Mouse (Mus musculus) right cerebral cortex, postnatal 36 days (tissue): ENCODE data around the gene Insc.
A peak's percentile ranks its signal among the peaks of the same experiment; 100 is the strongest.

Source experiments
- DNase-seq, 2 experiments: peaks; one replicate each; pipeline ENCODE4 v3.0.0; 2022; ENCODE audit warnings: low spot score in 2 of 2, mixed read lengths in 1 of 2

Gene Insc

GRCm38 (mm10) chr7:114827360-114827759 lies 83.9 kb downstream of the Insc start:
- no peak for DNase-seq

DNA sequence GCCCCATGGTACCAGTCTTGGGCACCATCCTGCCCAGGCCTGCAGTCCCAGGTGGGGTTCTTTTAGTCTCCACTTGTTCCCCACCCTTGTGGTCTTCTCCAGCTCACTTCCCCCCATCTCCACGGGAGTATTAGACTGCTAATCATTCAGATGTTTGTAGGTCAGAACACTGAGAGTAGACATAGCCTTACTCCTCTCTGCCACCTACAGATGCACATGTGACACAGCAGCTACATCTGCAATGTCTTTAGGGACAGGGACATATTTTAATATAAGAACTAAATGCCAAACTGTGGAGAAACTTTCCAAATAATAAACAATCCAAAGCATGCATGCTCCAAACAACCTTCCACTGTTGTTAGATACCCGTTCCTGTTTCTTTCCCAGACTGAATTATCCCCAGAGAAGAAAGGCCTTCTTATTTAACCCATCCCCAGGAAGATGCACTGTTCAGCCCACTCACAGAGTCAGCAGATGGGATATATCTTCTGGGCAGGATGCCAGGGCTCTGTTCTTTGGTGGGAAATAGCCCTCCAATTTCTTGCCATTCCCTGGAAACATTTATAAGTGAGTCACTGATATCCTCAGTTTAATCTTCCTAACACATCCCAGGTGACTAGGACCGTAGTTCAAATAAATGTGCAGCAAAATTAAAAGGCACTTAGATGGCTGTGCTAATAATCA lies 88.9 kb downstream of the Insc start:
- DNase-seq: no peak

- no peak for DNase-seq
Measured at GRCm38 (mm10) chr7:114834504-114834903, 91.0 kb downstream of the Insc start.

- peak in 1 of 2 experiments; percentile 8 for DNase-seq
Measured at GRCm38 (mm10) chr7:114837268-114837667, 93.8 kb downstream of the Insc start.

GRCm38 (mm10) chr7:114840029-114840745 lies 96.7 kb downstream of the Insc start:
- no peak for DNase-seq

DNA sequence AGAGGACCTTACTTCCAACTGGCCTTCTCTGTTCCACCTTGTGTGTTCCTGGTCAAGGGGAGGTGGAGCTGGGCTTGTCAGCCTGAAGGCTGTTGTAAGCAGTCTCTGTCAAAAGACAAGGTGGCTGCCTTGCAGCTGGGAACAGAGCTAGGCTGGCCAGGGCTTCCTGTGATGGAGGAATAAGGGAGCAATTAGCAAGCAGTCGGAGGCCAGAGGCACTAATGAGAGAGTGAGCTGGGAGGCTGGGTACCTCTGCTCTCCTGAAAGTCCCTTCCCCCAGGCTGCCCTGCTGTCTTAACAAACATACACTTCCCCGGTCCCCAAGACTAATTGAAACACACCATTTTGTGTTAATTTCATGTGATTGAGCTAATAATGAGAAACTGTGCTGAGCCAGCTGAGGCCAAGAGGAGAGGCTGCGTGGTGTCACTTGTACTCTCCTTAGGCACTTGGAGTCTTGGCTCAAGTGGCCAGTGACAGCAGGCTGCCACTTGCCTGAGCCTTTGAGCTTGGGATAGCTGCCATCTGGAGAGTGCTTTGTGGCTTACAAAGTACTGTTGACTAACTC lies 99.2 kb downstream of the Insc start:
- DNase-seq: no peak

DNA sequence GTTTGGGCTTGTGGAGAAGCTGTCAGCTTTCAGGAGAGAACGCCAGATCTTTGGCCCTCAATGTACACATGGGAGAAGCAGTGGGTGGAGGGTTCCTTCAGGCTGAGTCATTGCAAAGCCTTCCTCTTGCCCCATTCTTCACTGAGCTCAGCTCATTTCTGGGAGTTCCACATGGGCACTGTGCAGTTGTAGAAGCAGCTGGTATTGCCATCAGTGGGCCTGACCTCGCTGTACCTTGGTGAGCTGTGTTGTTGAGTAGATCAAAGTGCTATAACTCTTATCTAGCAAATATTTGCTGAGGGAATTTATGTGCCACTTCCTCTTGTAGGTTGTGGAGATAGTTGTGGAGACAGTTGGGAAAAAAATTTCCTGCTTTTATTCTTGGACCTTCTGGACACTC lies 103.7 kb downstream of the Insc start:
- no peak for DNase-seq

- DNase-seq: no peak
Measured at GRCm38 (mm10) chr7:114852387-114852786, 108.9 kb downstream of the Insc start.

- DNase-seq: no peak
Measured at GRCm38 (mm10) chr7:114854169-114854568, 110.7 kb downstream of the Insc start.

DNA sequence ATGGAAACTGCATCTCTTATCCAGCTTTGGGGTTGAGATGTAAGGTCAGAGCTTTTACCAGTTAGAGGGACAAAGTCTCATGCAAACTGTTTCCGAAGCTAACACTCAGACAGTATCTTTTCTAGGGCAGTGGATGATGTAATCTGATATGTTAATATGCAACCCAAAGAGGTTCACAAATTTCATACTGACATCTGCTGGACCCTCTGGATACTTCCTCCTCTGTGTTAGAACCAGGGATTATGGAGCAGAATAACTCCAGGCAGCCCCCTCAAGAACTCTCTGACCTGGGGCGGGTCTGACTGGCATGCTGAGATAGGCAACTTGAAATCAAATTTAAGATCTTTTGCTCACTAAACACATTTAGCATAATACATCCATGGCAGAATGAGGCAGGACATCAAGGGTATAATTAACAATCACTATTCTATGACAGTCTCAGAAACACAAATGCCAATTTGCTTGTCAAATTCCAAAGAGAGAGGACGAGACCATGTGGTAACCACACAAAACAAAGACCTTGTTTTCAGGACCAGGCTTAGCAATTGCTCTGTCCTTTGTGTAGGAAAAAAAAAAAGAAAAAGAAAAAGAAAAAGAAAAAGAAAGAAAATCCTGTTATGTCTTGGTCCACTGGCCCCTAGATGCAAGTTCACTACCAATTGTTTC lies 117.5 kb downstream of the Insc start:
- no peak for DNase-seq

- no peak for DNase-seq
Measured at GRCm38 (mm10) chr7:114873315-114874012, 130.0 kb downstream of the Insc start.

DNA sequence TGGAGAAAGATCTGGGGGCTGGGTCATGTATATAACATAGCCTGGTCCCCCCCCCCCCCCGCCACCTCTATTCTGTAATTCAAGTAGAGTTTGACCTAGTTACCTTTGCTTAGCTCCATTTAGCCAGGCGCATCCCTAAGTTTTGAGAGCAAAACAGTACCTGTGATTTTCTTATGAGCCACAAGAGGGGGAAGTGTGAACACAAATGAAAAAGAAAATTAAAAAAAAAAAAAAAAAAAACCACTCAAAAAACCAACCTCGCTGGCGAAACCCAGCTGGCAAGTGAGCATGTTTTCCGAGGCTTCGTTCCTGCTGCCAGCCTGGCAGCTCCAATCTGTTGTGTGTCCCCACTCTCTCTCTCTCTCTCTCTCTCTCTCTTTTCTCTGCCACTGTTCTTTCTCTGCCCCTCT lies 130.5 kb downstream of the Insc start:
- peak; percentile 28 to 49 for DNase-seq

- DNase-seq: no peak
Measured at GRCm38 (mm10) chr7:114874579-114874978, 131.1 kb downstream of the Insc start.

GRCm38 (mm10) chr7:114883602-114884001 lies 140.1 kb downstream of the Insc start:
- peak in 1 of 2 experiments; percentile 28 for DNase-seq

DNA sequence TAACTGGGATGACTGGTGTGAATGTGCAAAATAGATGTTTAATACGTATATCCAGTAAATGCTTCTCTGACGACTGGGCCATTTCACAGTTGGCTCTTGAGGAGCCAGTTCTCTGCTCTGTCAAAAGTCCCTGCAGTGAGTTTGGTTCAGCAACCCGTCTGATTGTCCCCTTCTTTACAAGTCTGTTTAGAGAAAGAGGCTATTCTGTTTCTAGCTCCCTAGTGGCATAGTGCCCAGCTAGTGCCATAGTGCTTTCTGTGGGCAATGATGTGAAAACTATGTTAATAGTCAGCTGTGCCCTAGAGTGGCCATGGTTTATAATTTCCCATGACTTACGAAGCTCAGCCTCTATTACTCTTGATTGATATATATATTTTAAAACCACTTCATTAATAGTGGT lies 143.4 kb downstream of the Insc start:
- DNase-seq: no peak

GRCm38 (mm10) chr7:114890215-114890614 lies 146.7 kb downstream of the Insc start:
- no peak for DNase-seq

DNA sequence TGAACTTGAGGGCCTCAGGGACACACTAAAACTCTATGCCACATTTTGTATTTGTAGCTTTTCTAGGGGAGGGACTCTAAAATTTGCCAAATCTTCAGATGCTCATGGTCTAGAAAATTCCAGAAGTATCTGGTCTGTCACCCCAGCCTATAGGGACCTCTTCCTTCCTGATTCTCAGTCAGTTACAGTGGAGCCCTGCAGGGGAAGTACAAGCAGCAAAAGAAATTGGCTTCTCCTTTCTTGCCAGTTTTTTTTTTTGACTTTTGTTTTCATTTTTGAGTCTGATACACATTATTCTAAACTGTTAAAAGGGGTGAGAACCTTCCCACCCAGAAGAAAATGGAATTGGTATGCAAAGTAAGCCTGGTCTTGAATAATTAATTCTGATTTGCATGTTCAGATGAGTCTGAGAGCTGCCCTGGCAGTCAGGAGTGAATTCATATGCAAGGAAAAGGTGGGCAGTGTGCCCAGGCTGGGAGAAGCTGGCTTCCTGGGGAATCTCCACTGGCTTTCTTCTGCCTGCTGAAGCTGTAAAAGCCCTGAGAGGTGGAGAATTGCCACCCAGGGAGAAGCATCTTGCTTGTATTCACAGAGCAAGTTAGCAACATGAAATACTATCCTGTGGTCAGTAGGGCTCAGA lies 149.2 kb downstream of the Insc start:
- peak; percentile 22 to 43 for DNase-seq

DNA sequence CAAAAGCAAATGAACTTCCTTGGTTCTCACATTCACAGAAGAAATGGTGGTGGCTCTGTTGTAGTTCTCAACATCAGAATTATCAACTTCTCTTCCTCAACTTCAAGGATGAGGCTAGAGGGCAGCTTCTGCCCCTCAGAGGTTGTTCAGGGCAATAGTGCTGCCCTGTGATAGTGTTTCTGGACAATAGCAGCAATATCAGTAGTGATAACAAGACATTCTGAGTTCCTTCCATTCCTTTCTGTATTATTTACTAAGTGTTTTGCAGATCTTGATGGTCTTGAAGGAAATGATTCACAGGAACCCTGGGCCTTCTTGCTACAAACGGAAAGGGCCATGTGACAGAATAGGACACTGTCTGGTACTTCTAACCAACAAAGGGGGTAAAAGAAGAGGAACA lies 150.4 kb downstream of the Insc start:
- DNase-seq: no peak

GRCm38 (mm10) chr7:114896966-114897697 lies 153.6 kb downstream of the Insc start:
- DNase-seq: no peak
